Mouse (Mus musculus) hindbrain, embryonic 14.5 days (tissue): ENCODE data around the gene Trmu. TPM values are rescaled to one million over a fixed set of nuclear protein-coding genes. Genes with fewer than 3 reads are reported as not detected.

ENCODE experiments used
- ATAC-seq: fragments of 200-750 bp; cut with Nextera tagmentation; 2 replicates; pipeline ENCODE4 v1.8.0; 2017; ENCODE audit warnings: moderate number of reproducible peaks, mild to moderate bottlenecking, moderate TSS enrichment, moderate library complexity; ENCODE audit not compliant: low FRiP score
- DNase-seq: peaks from one replicate; pipeline ENCODE4 v3.0.0-alpha.2; 2015; ENCODE audit warnings: low spot score
- H3K27ac ChIP-seq: fragments of 300-500 bp; sonication (generic); 2 replicates; pipeline ENCODE4 v1.5.1; 2014; ENCODE audit warnings: mild to moderate bottlenecking, moderate library complexity
- H3K27me3 ChIP-seq: fragments of 300-500 bp; sonication (generic); 2 replicates; pipeline ENCODE4 v1.6.1; 2014; ENCODE audit warnings: mild to moderate bottlenecking, low read length, mixed read lengths; ENCODE audit not compliant: control insufficient read depth, insufficient read depth
- H3K36me3 ChIP-seq: fragments of 300-500 bp; sonication (generic); replicated peaks from 2 replicates; pipeline ENCODE4 v1.6.1; 2014; ENCODE audit not compliant: control insufficient read depth, insufficient read depth
- H3K4me1 ChIP-seq: fragments of 300-500 bp; sonication (generic); replicated peaks from 2 replicates; pipeline ENCODE4 v1.6.1; 2014; ENCODE audit warnings: antibody characterized with exemption, low read length, mixed read lengths; ENCODE audit not compliant: control insufficient read depth, insufficient read depth
- H3K4me2 ChIP-seq: fragments of 300-500 bp; sonication (generic); replicated peaks from 2 replicates; pipeline ENCODE4 v1.6.1; 2014; ENCODE audit warnings: mild to moderate bottlenecking, moderate library complexity
- H3K4me3 ChIP-seq: fragments of 300-500 bp; sonication (generic); replicated peaks from 2 replicates; pipeline ENCODE4 v1.5.1; 2014; ENCODE audit warnings: mild to moderate bottlenecking, low read length
- H3K9ac ChIP-seq: fragments of 300-500 bp; sonication (generic); 2 replicates; pipeline ENCODE4 v1.6.1; 2014
- H3K9me3 ChIP-seq: fragments of 300-500 bp; sonication (generic); 2 replicates; pipeline ENCODE4 v1.6.1; 2016; ENCODE audit warnings: low read length; ENCODE audit not compliant: control insufficient read depth
- WGBS: fragments of 180-500 bp; shearing (Covaris S2); extraction: QIAGEN DNeasy Blood & Tissue Kit; methylation state at CpG from one replicate; pipeline ENCODE4 v1.1.7; 2014; 5-methylcytosine and 5-hydroxymethylcytosine counted together
- polyA plus RNA-seq: library from polyadenylated mRNA; unstranded; fragments of >200 nt; fragmentation: Nextera tagmentation; extraction: Ambion mirVana; gene quantifications from 2 replicates; pipeline ENCODE4 v1.2.1, GENCODE M21; 2014

Trmu gene
- polyA plus RNA-seq = 30.7 and 30.9 TPM in 2 replicates

DNA sequence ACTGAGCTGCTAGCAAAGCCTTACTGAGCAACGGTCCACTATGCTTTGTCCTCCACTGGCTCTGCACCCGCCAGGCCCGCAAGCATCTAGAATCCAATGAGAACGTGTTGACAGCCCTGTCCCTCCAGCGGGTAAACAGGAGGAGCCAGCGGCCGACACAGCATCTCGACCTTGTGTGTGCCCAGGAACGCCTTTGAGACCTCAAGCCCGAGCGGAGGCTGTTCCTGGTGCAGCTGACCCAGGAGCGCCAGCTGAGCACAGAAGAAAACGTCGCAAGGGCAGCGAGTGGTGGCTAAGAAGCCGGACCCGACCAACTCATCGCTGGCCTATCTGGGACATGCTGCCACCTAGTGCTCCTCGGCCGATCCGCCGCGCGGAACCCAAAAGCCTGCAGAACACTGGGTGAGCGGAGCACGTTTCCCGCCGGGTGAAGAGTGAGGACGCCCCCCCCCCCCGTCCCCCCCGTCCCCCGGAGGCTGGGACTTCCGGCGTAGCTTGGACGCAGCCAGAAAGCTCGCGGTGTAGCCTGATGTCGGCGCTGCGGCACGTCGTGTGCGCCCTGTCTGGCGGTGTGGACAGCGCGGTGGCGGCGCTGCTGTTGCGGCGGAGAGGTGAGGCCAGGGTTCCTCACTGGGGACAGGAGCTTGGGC lies at the start of gene Trmu:
TSS of gene Trmu (plus strand) at position 465 of the 650 bp plus-strand sequence.
- H3K9ac ChIP-seq = peak within 1 kb of the TSS; percentile 94
- H3K27ac ChIP-seq = peak within 1 kb of the TSS; percentile 91
- H3K9me3 ChIP-seq = no peaks in the 10 kb centered on the region
- ATAC-seq = peak; percentile 96
- DNase-seq = peak; percentile 90
- H3K36me3 ChIP-seq = peaks cover 15% of the 10 kb centered on the region
- peaks cover 19% of the 10 kb centered on the region for H3K4me1 ChIP-seq
- WGBS = under 1% methylated on average over 41 of the region's 50 CpGs
- peak within 1 kb of the TSS; percentile 97 for H3K4me2 ChIP-seq
- no peaks in the 10 kb centered on the region for H3K27me3 ChIP-seq
- peak within 1 kb of the TSS; percentile 88 for H3K4me3 ChIP-seq

DNA sequence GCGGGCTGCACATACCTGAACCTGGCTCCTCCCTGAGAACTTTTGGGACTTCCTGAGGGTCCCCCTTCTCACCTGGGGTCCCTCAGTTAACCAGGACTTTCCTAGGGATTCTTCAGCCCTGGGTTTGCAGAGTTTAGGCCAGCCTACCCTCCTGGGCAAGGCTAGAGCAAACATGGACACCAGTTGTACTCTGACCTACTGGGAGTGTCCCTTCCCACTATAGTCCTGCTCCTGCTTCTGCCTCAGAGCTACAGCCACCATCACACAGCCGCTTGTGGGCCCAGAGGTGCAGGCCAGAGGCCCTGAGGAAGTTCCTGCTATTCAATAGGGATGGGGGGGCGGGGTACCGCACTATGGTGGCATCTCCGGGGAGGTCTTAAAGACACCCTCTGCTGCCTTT lies 49.6 kb upstream of the Trmu start:
- H3K27ac ChIP-seq = no peak overlapping the region

DNA sequence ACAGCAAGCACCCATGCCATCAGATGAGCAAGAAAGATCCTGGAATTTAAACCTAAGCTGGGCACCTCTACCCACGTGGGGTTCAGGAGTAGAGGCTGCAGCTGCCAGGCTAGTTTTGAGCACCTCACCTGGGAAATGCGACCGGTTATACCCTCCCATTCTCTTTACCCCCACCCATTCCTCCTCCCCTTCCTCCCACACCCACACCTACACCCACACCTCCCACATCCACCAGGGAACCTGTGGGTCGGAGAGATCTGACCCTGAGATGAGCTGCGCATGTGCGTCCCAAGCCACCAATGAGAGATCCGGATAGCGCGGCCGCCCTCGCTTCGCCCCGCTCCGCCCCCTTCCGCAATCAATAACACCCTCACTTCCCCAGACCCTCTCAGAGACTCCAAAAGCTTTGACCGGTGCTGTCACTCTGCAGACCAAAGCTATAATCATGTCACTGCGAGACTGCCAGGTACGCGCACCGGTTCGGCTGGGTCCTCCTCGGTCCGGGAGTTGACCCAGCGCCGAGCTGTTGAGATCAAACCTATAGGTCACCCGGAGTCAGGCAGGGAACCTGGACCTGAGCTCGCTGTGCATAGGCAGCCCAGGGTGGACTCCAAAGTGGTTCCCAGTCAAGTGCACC lies 47.0 kb upstream of the Trmu start, which contains the start of gene Ttc38:
TSS of gene Ttc38 (plus strand) at position 353 of the 637 bp plus-strand sequence.
- peak within 1 kb of the TSS; percentile 39 for H3K4me3 ChIP-seq
- peak; percentile 74 for DNase-seq
- 1% methylated on average over 27 of the region's 27 CpGs for WGBS
- H3K9me3 ChIP-seq = no peaks in the 10 kb centered on the region
- H3K36me3 ChIP-seq = no peaks in the 10 kb centered on the region
- H3K9ac ChIP-seq = peak within 1 kb of the TSS; percentile 45
- no peak within 1 kb of the TSS for H3K27ac ChIP-seq
- no peaks in the 10 kb centered on the region for H3K27me3 ChIP-seq
- H3K4me1 ChIP-seq = no peaks in the 10 kb centered on the region
- ATAC-seq = peak; percentile 90
- H3K4me2 ChIP-seq = peak within 1 kb of the TSS; percentile 67

More for the DNA sequence above, 49.6 kb upstream of the Trmu start:
- Histone ChIP-seq H3K4me2 (no peak overlapping the region), H3K4me1 (no peaks in the 10 kb centered on the region), H3K4me3 (no peak overlapping the region), H3K36me3 (no peaks in the 10 kb centered on the region), H3K9me3 (no peaks in the 10 kb centered on the region), H3K9ac (no peak overlapping the region), H3K27me3 (no peaks in the 10 kb centered on the region)
- ATAC-seq (no peak), DNase-seq (no peak)
- 75% methylated on average over 5 of the region's 5 CpGs for WGBS

DNA sequence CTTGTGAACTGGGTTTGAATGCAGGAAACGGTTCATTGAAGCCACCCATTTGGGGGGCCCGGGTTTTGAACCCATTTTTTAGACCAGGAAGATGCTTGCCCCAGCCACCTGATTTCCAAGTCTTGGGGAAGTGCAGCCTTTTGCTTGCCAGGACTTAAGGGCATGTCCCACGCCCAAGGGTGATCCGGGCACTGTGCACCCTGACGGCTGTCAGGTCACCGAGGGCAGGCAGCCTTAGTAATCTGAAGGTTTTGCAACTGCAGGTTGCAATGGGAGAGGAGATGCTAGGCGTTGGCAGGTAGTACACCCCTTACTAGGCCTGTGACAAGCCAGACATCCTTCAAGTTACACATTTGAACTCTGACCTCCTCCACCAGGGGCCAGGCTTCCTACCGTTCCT lies 46.5 kb upstream of the Trmu start:
- H3K4me3 ChIP-seq = peak overlapping the region; percentile 39
- no peaks in the 10 kb centered on the region for H3K4me1 ChIP-seq
- 57% methylated on average over 8 of the region's 8 CpGs for WGBS
- H3K9ac ChIP-seq = peak overlapping the region; percentile 45
- DNase-seq (no peak), ATAC-seq (no peak)
- H3K9me3 ChIP-seq = no peaks in the 10 kb centered on the region
- H3K4me2 ChIP-seq = peak overlapping the region; percentile 67
- H3K27me3 ChIP-seq = no peaks in the 10 kb centered on the region
- no peaks in the 10 kb centered on the region for H3K36me3 ChIP-seq
- H3K27ac ChIP-seq = no peak overlapping the region

DNA sequence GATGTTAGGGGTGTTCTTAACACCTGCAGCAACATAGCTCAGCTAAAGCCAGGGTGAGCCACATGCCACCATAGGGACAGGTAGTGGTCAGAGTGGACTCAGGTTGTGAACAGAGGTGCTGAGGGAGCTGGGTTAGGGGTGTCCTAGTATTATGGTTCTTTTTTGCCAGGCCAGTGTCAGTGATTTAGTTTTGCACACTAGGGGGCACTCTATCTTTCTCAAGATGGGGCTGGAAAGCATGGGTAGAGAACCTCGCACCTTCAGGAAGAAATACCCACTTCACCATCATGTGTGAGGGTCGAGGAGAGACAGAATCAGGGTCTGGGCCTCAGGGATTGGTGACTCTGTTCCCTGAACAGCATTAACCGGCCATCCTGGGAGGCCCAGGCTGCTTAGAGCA lies 43.8 kb upstream of the Trmu start:
- 62% methylated on average over 3 of the region's 3 CpGs for WGBS
- DNase-seq (no peak), ATAC-seq (no peak)
- Histone ChIP-seq H3K4me2 (no peak overlapping the region), H3K4me1 (no peaks in the 10 kb centered on the region), H3K4me3 (no peak overlapping the region), H3K27ac (no peak overlapping the region), H3K36me3 (no peaks in the 10 kb centered on the region), H3K27me3 (no peaks in the 10 kb centered on the region), H3K9ac (no peak overlapping the region), H3K9me3 (no peaks in the 10 kb centered on the region)

DNA sequence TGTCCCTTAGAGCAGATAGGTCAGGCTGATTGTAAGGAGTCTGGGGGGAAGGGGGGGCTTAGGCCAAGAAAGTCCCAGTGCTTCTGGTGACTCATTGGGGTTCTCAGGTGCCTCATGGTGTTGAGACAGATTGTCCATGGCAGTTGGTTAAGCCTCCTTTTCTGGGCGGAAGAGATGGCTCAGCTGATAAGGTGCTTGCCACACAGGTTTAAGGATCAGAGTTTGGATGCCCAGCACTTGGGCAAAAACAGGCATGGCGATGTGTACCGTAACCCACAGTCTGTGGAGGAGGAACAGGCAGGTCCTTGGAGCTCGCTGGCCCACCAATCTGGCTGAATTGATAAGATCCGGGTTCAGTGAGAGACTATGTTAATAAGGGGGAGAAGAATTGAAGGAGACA lies 42.2 kb upstream of the Trmu start:
- no peak overlapping the region for H3K4me3 ChIP-seq
- no peak overlapping the region for H3K27ac ChIP-seq
- ATAC-seq = no peak
- no peaks in the 10 kb centered on the region for H3K4me1 ChIP-seq
- no peak overlapping the region for H3K4me2 ChIP-seq
- 96% methylated on average over 5 of the region's 5 CpGs for WGBS
- no peaks in the 10 kb centered on the region for H3K36me3 ChIP-seq
- DNase-seq = no peak
- no peak overlapping the region for H3K9ac ChIP-seq
- no peaks in the 10 kb centered on the region for H3K27me3 ChIP-seq
- H3K9me3 ChIP-seq = no peaks in the 10 kb centered on the region

DNA sequence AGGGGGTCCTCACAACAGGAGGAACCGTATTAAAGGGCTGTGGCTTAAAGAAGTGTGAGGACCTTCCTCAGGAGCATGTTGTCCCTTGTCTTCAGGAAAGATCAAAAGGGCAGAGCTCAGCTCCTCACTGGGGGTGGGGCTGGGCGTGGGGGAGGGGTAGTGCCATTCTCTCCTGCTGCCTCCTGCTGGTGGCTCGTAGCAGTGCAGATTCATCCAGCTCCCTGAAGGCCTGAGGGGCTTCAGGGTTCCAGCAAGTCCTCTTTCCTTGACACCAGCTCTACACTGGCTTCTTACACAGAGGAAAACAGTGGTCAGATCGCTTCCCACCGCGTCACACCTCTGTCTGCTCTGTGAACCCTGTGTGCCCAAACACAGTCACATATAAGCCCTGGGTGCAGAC lies 38.1 kb upstream of the Trmu start:
- WGBS = 36% methylated on average over 6 of the region's 6 CpGs

DNA sequence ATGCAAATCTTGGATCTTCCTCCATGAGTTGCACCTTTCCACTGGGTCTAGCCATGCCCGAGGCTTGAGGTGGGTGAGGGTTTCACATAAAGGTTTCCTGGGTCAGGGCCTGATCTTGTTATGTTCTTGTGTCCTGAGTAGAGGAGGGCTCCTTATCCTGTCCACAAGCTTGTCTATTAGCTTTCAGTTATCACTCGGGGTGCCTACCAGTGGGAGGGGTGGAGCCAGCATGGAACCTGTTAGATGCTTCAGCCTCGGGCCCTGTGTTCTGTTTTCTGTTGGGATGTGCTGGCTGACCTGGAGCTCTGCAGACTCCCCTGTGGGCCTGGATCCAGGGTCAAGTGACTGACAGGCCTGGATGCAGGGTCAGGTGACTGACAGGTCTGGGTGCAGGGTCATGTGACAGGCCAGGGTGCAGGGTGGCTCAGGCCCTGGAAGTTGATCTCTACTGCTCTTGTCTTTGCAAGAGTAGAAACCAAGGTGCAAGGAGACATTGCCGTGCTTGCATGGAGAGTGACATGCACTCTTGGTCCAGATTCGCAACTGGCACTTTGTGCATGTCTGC lies 37.2 kb upstream of the Trmu start:
- Histone ChIP-seq H3K27me3 (no peaks in the 10 kb centered on the region), H3K36me3 (no peaks in the 10 kb centered on the region), H3K4me3 (no peak overlapping the region), H3K9me3 (no peaks in the 10 kb centered on the region), H3K4me2 (no peak overlapping the region), H3K4me1 (no peaks in the 10 kb centered on the region), H3K9ac (no peak overlapping the region), H3K27ac (no peak overlapping the region)
- no peak for ATAC-seq
- no peak for DNase-seq
- 74% methylated on average over 5 of the region's 5 CpGs for WGBS

More for the DNA sequence above, 38.1 kb upstream of the Trmu start:
- DNase-seq = no peak
- Histone ChIP-seq H3K9ac (no peak overlapping the region), H3K27me3 (no peaks in the 10 kb centered on the region), H3K4me3 (no peak overlapping the region), H3K4me1 (no peaks in the 10 kb centered on the region), H3K27ac (no peak overlapping the region), H3K36me3 (no peaks in the 10 kb centered on the region), H3K9me3 (no peaks in the 10 kb centered on the region), H3K4me2 (no peak overlapping the region)
- ATAC-seq = no peak

DNA sequence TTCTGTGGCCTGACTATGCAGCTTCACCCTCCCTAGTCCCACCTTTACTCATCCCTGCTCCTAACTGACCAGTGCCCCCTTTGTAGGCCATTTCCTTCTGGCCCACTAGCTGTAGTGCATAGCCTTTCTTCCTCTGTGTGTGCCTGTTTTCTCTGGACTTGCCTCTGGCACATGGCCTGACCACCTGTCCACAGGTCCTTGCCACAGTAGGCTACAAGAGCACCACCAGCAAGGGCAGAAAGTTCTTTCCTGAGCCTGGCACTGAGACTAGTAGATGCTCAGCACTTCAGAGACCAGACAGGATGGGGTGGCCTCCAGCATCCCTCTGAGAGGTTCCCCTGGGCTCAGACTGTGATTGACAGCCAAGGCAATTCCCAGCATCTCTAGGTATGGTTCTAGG lies 34.0 kb upstream of the Trmu start:
- no peaks in the 10 kb centered on the region for H3K36me3 ChIP-seq
- H3K4me3 ChIP-seq = no peak overlapping the region
- H3K9me3 ChIP-seq = no peaks in the 10 kb centered on the region
- H3K27me3 ChIP-seq = no peaks in the 10 kb centered on the region
- H3K27ac ChIP-seq = no peak overlapping the region
- H3K4me2 ChIP-seq = no peak overlapping the region
- DNase-seq (no peak), ATAC-seq (no peak)
- H3K9ac ChIP-seq = no peak overlapping the region
- H3K4me1 ChIP-seq = no peaks in the 10 kb centered on the region
